Mouse (Mus musculus) MEL (cell line): ENCODE results near the gene 1700003F12Rik. TPM values are rescaled to one million over a fixed set of nuclear protein-coding genes. Genes with fewer than 3 reads are reported as not detected.

Experiments
- DNase-seq: peaks from one replicate; pipeline ENCODE4 v3.0.0; 2011; ENCODE audit warnings: low read depth, low spot score
- H3K27ac ChIP-seq: 2 replicates; pipeline ENCODE4 v1.5.1; 2012; ENCODE audit warnings: low read depth, mild to moderate bottlenecking, control low read depth, low read length, moderate library complexity; ENCODE audit not compliant: control insufficient read depth
- H3K27me3 ChIP-seq, 2 experiments: fragments of 150-350 bp in 1 of 2; sonication (generic) in 1 of 2; 2 replicates each; pipeline ENCODE4 v1.6.1; 2012; ENCODE audit warnings: low read length in 2 of 2, mild to moderate bottlenecking in 2 of 2, improper control_type of control experiment in 1 of 2, moderate library complexity in 1 of 2; ENCODE audit not compliant: insufficient read depth in 2 of 2, control insufficient read depth in 1 of 2
- H3K36me3 ChIP-seq, 2 experiments: 2 replicates each; pipeline ENCODE4 v1.6.1; 2012 to 2014; ENCODE audit warnings: low read length in 2 of 2, improper control_type of control experiment in 1 of 2, inconsistent platforms in 1 of 2, mild to moderate bottlenecking in 1 of 2; ENCODE audit not compliant: insufficient read depth in 2 of 2, control insufficient read depth in 1 of 2
- H3K4me1 ChIP-seq, 2 experiments: fragments of 150-350 bp in 1 of 2; sonication (generic) in 1 of 2; 2 replicates each; pipeline ENCODE4 v1.6.1; 2012; ENCODE audit warnings: low read length in 2 of 2, improper control_type of control experiment in 1 of 2, mild to moderate bottlenecking in 1 of 2; ENCODE audit not compliant: insufficient read depth in 2 of 2, control insufficient read depth in 1 of 2
- H3K4me3 ChIP-seq, 2 experiments: fragments of 150-350 bp in 1 of 2; sonication (generic) in 1 of 2; 2 replicates each; pipeline ENCODE4 v1.5.1; 2012; ENCODE audit warnings: low read depth in 2 of 2, low read length in 2 of 2, mild to moderate bottlenecking in 2 of 2, moderate library complexity in 2 of 2, control low read depth in 1 of 2, improper control_type of control experiment in 1 of 2; ENCODE audit not compliant: control insufficient read depth in 1 of 2, insufficient read depth in 1 of 2
- H3K79me2 ChIP-seq: 2 replicates; pipeline ENCODE4 v1.6.1; 2012; ENCODE audit warnings: mild to moderate bottlenecking, low read length, moderate library complexity; ENCODE audit not compliant: control insufficient read depth, poor library complexity, insufficient read depth
- H3K9ac ChIP-seq: 2 replicates; pipeline ENCODE4 v1.6.1; 2012; ENCODE audit warnings: low read depth, mild to moderate bottlenecking, control low read depth, low read length, moderate library complexity; ENCODE audit not compliant: control insufficient read depth, poor library complexity, severe bottlenecking
- H3K9me3 ChIP-seq: fragments of 150-350 bp; sonication (generic); replicated peaks from 2 replicates; pipeline ENCODE4 v1.6.1; 2012; ENCODE audit warnings: mild to moderate bottlenecking, low read length, improper control_type of control experiment, moderate library complexity; ENCODE audit not compliant: insufficient read depth
- BHLHE40 ChIP-seq: IDR thresholded peaks from 2 replicates; pipeline ENCODE4 v1.6.1; 2012; ENCODE audit warnings: low read depth, mild to moderate bottlenecking, inconsistent platforms, low read length, improper control_type of control experiment, borderline replicate concordance
- CTCF ChIP-seq, 3 experiments: IDR thresholded peaks in 2 of 3; conservative IDR thresholded peaks in 1 of 3; 2 replicates each; pipeline ENCODE4 v1.5.1; 2011 to 2012; ENCODE audit warnings: low read length in 3 of 3, low read depth in 2 of 3, mild to moderate bottlenecking in 2 of 3, improper control_type of control experiment in 1 of 3, inconsistent platforms in 1 of 3, mixed read lengths in 1 of 3, moderate library complexity in 1 of 3; ENCODE audit not compliant: control insufficient read depth in 1 of 3, insufficient read depth in 1 of 3, poor library complexity in 1 of 3, severe bottlenecking in 1 of 3
- ELF1 ChIP-seq: IDR thresholded peaks from 2 replicates; pipeline ENCODE4 v1.6.1; 2014; ENCODE audit warnings: low read depth, mild to moderate bottlenecking, inconsistent platforms, low read length, improper control_type of control experiment, moderate library complexity
- ETS1 ChIP-seq: IDR thresholded peaks from 2 replicates; pipeline ENCODE4 v1.6.1; 2012; ENCODE audit warnings: low read depth, mild to moderate bottlenecking, inconsistent platforms, low read length, improper control_type of control experiment, moderate library complexity
- JUND ChIP-seq: IDR thresholded peaks from 2 replicates; pipeline ENCODE4 v1.6.1; 2011; ENCODE audit warnings: low read depth, mild to moderate bottlenecking, improper control_type of control experiment, low read length
- KAT2A ChIP-seq: conservative IDR thresholded peaks from 2 replicates; pipeline ENCODE4 v1.6.1; 2012; ENCODE audit warnings: low read depth, low read length, improper control_type of control experiment, inconsistent platforms
- MAX ChIP-seq: IDR thresholded peaks from 2 replicates; pipeline ENCODE4 v1.6.1; 2011; ENCODE audit warnings: low read length, improper control_type of control experiment
- MAZ ChIP-seq: IDR thresholded peaks from 2 replicates; pipeline ENCODE4 v1.6.1; 2012; ENCODE audit warnings: low read depth, mild to moderate bottlenecking, inconsistent platforms, low read length, improper control_type of control experiment
- MXI1 ChIP-seq: IDR thresholded peaks from 2 replicates; pipeline ENCODE4 v1.6.1; 2011; ENCODE audit warnings: mild to moderate bottlenecking, low read depth, low read length, improper control_type of control experiment
- NRF1 ChIP-seq: IDR thresholded peaks from 2 replicates; pipeline ENCODE4 v1.6.1; 2014; ENCODE audit warnings: low read depth, mild to moderate bottlenecking, inconsistent platforms, low read length, improper control_type of control experiment, moderate library complexity; ENCODE audit not compliant: poor library complexity, insufficient read depth, severe bottlenecking
- POLR2A ChIP-seq, 2 experiments: IDR thresholded peaks; 2 replicates each; pipeline ENCODE4 v1.6.1; 2011 to 2012; ENCODE audit warnings: low read length in 2 of 2, mild to moderate bottlenecking in 2 of 2, control low read depth in 1 of 2, improper control_type of control experiment in 1 of 2, low read depth in 1 of 2, moderate library complexity in 1 of 2; ENCODE audit not compliant: control insufficient read depth in 1 of 2, insufficient read depth in 1 of 2, poor library complexity in 1 of 2
- POLR2AphosphoS2 ChIP-seq: IDR thresholded peaks from 2 replicates; pipeline ENCODE4 v1.6.1; 2011; ENCODE audit warnings: low read length, improper control_type of control experiment
- POLR2AphosphoS5 ChIP-seq: IDR thresholded peaks from 2 replicates; pipeline ENCODE4 v1.6.1; 2012; ENCODE audit warnings: low read depth, borderline replicate concordance, mild to moderate bottlenecking, inconsistent platforms, low read length, moderate library complexity, mixed read lengths
- RAD21 ChIP-seq: IDR thresholded peaks from 2 replicates; pipeline ENCODE4 v1.6.1; 2011; ENCODE audit warnings: mild to moderate bottlenecking, low read depth, low read length, improper control_type of control experiment
- RCOR1 ChIP-seq: IDR thresholded peaks from 2 replicates; pipeline ENCODE4 v1.6.1; 2012; ENCODE audit warnings: low read depth, mild to moderate bottlenecking, inconsistent platforms, low read length, improper control_type of control experiment
- TAL1 ChIP-seq: IDR thresholded peaks from 2 replicates; pipeline ENCODE4 v1.6.1; 2012; ENCODE audit warnings: mild to moderate bottlenecking, inconsistent platforms, low read length, moderate library complexity, mixed read lengths
- TBP ChIP-seq: IDR thresholded peaks from 2 replicates; pipeline ENCODE4 v1.8.0; 2011; ENCODE audit warnings: low read depth, low read length, improper control_type of control experiment
- USF1 ChIP-seq: IDR thresholded peaks from 2 replicates; pipeline ENCODE4 v1.6.1; 2014; ENCODE audit warnings: low read depth, mild to moderate bottlenecking, inconsistent platforms, low read length, improper control_type of control experiment, moderate library complexity
- USF2 ChIP-seq, 2 experiments: IDR thresholded peaks; 2 replicates each; pipeline ENCODE4 v1.6.1; 2011 to 2012; ENCODE audit warnings: improper control_type of control experiment in 2 of 2, low read length in 2 of 2, borderline replicate concordance in 1 of 2, inconsistent platforms in 1 of 2, low read depth in 1 of 2, mild to moderate bottlenecking in 1 of 2; ENCODE audit not compliant: insufficient read depth in 1 of 2
- ZKSCAN1 ChIP-seq: IDR thresholded peaks from 2 replicates; pipeline ENCODE4 v1.6.1; 2012; ENCODE audit warnings: low read depth, mild to moderate bottlenecking, inconsistent platforms, low read length, improper control_type of control experiment, moderate library complexity
- ZNF384 ChIP-seq: IDR thresholded peaks from 2 replicates; pipeline ENCODE4 v1.6.1; 2012; ENCODE audit warnings: low read depth, mild to moderate bottlenecking, inconsistent platforms, low read length, improper control_type of control experiment
- polyA plus RNA-seq, 2 experiments: library from polyadenylated mRNA; stranded (reverse) in 1 of 2; unstranded in 1 of 2; fragments of >175 nt in 1 of 2; fragments of >200 nt in 1 of 2; gene quantifications; 2 replicates each; pipeline versions ENCODE4 v1.2.1 to v1.2.4; 2012; ENCODE audit warnings: low replicate concordance in 2 of 2, low read depth in 1 of 2; ENCODE audit not compliant: insufficient read length in 2 of 2, insufficient read depth in 1 of 2, missing spikeins in 1 of 2
- total RNA-seq: library from RNA; depleted of rRNA; stranded (reverse); fragments of 300-350 nt; gene quantifications from 2 replicates; pipeline ENCODE4 v1.2.3, GENCODE M21; 2012

1700003F12Rik gene
- total and polyA plus RNA-seq, 3 experiments, result 0.42 to 0.72 TPM; not detected in 1

- Histone ChIP-seq H3K9me3 (no peaks in the 10 kb centered on the region), H3K9ac (no peak overlapping the region)
- DNase-seq, result no peak
Measured at GRCm38 (mm10) chr2:154576876-154577743, 30.2 kb downstream of the 1700003F12Rik start.

GRCm38 (mm10) chr2:154577744-154578067, 30.8 kb downstream of the 1700003F12Rik start:
- no peak overlapping the region for H3K27ac ChIP-seq
- no peak for DNase-seq
- H3K9ac ChIP-seq, result no peak overlapping the region
- TF ChIP-seq TBP (no peak), USF1 (no peak), ELF1 (no peak), CTCF (IDR thresholded peaks at IDR 0.05 in 2 of 3, conservative IDR thresholded peaks at IDR 0.05 in 1 of 3; ENCODE audit: control insufficient read depth in 1 of 3, insufficient read depth in 1 of 3, low read depth in 2 of 3, low read length in 3 of 3, poor library complexity in 1 of 3, severe bottlenecking in 1 of 3) (no peak), POLR2AphosphoS5 (no peak), POLR2A (IDR thresholded peaks at IDR 0.05; ENCODE audit: control insufficient read depth in 1 of 2, insufficient read depth in 1 of 2, low read depth in 1 of 2, low read length in 2 of 2, poor library complexity in 1 of 2) (no peak), ETS1 (no peak), ZKSCAN1 (no peak), NRF1 (no peak), MXI1 (no peak), ZNF384 (no peak), POLR2AphosphoS2 (no peak), RCOR1 (no peak), TAL1 (no peak), MAX (no peak), MAZ (no peak), USF2 (IDR thresholded peaks at IDR 0.05; ENCODE audit: borderline replicate concordance in 1 of 2, insufficient read depth in 1 of 2, low read depth in 1 of 2, low read length in 2 of 2) (no peak), KAT2A (no peak)
- no peaks in the 10 kb centered on the region for H3K9me3 ChIP-seq
- H3K4me1 ChIP-seq, result peaks cover 0 to 3% of the 10 kb centered on the region in 2 experiments; a peak in 2 of 4 replicates
- no peaks in the 10 kb centered on the region for H3K27me3 ChIP-seq
- H3K79me2 ChIP-seq, result no peaks in the 10 kb centered on the region
- peaks cover 0 to 1% of the 10 kb centered on the region in 2 experiments; a peak in 2 of 4 replicates for H3K36me3 ChIP-seq
- H3K4me3 ChIP-seq, result no peak overlapping the region

More at GRCm38 (mm10) chr2:154576876-154577743, 30.2 kb downstream of the 1700003F12Rik start:
- Histone ChIP-seq H3K79me2 (no peaks in the 10 kb centered on the region), H3K27ac (no peak overlapping the region), H3K4me1 (no peaks in the 10 kb centered on the region; a peak in 1 of 4 replicates), H3K36me3 (no peaks in the 10 kb centered on the region), H3K4me3 (no peak overlapping the region), H3K27me3 (no peaks in the 10 kb centered on the region)
- TF ChIP-seq ZKSCAN1 (no peak), BHLHE40 (no peak), ELF1 (no peak), ETS1 (no peak), JUND (no peak), MAX (no peak), RAD21 (no peak)
